Mouse (Mus musculus): ENCODE results near the gene Arhgef11.
A peak's percentile ranks its signal among the peaks of the same experiment; 100 is the strongest.

The Arhgef11 gene

GRCm38 (mm10) chr3:87761408-87762375 is 144.3 kb downstream of the Arhgef11 start:
- DNase-seq (ENCODE audit: low read depth, low spot score), result no peak

- no peak for DNase-seq (ENCODE audit: low read depth, low spot score)
Observed at GRCm38 (mm10) chr3:87763202-87763601, 145.8 kb downstream of the Arhgef11 start.

DNA sequence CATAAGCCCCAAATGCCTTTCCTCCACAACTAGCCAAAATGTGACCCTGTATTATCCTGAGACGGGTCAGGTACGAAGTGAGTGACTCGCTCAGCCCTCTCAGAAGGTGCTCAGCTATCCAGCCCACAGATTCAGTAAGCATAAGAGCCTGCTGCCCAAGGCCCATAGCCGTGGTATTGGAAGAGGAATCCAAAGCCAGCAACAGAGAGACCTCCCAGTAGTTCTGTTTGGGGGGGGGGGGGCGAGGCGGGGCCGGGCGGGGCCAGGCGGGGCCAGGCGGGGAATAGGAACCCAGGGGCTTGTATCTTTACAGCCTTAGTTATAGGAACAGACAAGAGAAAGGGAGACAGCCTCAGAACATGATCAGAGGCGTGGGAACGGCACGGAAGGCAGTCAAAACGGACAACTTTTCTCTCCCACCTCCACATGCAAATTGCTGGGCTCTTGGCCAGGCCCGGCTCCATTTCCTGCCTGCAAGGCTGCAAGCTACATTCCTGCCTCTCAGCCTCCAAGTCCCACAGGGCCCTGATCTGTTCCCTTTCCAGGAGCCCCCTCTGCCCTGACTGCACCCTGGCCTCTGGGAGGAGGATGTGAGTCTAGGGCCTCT is 146.4 kb downstream of the Arhgef11 start:
- no peak for DNase-seq (ENCODE audit: low read depth, low spot score)

DNA sequence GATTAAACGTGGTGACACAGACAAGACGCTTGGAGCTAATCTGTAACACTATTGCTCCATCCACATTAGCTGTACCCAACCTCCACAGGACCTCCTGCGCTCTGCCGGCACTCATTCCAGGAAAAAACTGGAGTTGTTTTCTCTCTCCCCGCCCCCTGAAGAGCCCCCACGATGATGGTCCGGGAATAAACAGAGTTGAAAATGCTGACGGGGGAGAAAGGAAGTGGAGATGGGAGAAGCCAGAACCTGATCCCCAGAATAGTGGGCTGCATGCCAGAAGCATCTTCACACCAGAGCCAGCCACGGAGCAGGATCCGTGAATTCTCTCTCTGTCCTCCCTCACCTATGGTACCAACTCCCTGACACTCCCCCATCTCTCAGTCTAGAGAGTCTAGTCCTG is 147.1 kb downstream of the Arhgef11 start:
- DNase-seq (ENCODE audit: low read depth, low spot score), result no peak

DNA sequence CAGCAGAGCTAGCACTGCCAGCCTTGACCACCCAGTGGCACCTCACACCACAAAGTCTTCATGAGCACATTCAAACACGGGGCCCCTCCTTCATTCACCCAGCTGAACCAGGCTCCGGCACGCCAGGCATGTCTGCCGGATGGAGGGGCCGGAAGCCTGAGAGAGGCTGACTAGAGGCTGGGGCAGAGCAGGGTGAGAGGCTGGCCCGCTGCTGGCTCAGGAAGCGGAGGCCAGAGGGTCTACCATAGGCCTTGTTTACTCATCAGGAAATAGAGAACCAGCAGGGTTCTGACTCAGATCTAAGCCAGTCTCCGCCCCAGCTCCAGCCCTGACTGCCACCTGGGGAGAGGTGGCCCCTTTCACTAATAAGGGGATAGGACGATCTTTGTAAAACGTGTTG is 147.7 kb downstream of the Arhgef11 start:
- no peak for DNase-seq (ENCODE audit: low read depth, low spot score)

DNA sequence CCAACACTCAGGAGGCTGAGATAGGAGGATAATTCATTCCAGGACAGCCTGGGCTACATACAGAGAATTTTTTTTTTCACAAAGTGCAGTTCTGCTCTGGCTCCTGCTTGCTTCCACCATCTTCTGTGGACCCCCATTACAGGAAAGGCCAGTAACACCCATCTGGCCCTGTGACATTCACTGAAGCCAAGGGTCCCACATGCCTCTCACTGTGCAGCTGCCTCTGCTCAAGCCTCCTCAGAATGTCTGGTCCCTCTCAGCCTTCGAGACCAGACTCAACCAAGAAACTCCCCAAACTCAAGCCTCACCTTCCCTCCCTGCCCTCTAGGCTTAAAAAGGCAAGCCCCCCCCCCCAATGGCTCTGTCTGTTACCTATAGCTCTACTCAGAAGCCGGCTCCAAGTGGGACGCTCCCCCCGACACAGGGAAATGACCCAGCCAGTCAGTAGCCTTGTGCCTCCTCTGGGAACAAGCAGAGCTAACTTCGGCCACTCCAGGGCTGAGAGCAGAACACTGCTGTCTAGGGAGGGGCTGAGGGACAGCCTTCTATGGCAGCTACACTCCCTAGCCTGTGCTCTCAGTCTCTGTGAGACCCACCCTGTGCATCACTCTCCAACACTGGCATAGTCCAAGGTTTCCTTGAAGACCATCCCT is 148.4 kb downstream of the Arhgef11 start:
- no peak for DNase-seq (ENCODE audit: low read depth, low spot score)

DNA sequence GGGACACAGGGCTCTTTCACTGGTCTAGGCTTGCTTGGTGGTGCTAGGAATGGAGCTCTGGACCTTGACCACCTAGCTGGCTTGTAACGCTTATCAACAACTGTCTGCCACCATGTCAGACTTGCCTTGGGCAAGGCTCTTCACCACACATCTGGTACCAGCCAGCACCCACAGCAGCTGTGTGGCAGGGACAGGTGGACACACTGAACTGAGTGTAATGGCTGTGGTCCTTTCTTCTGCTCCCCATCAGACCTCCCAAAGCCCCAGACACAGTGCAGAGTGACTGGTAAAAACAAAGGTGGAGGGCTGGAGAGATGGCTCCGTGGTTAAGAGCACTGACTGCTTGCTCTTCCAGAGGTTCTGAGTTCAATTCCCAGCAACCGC is 148.9 kb downstream of the Arhgef11 start:
- DNase-seq (ENCODE audit: low read depth, low spot score), result no peak

DNA sequence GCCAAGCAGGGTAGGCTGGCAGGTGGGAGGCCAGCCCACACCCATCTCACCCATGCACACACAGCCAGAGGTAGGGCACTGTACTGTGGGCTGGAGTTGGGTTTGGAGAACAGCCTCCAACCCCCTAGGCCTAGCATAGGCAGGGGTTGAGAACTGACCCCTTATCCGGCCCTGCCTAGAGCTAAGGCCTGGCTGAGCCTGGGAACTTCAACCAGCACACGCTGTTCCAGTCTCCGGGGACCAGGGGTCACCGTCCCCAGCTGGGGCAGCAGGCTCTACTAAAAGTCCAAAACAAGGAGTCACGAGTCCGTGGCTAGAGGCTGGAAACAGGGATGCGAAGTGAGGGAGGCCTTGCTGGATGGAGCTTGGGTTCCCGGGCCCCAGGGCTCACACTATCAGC is 150.4 kb downstream of the Arhgef11 start:
- DNase-seq (ENCODE audit: low read depth, low spot score), result no peak

DNA sequence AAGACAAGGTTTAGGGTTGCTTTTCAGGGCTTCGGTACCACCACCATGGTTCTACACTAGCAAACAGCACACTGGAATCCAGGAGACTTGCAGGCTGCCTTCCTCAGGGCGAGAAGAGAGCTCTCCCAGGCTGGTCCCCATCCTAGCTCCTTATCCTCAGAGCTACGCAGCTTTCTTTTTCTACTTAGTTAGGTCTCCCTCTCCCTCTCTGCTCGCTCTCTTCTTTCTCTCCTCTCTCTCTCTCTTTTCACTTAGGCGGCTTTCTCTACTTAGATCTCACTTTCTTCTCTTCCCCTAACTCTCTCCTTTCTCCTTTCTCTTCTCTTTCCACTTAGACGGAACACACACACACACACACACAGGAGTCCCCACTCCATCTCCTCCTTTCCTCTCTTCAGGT is 151.1 kb downstream of the Arhgef11 start:
- no peak for DNase-seq (ENCODE audit: low read depth, low spot score)

GRCm38 (mm10) chr3:87768844-87769243 is 151.5 kb downstream of the Arhgef11 start:
- peak; percentile 56 for DNase-seq (ENCODE audit: low read depth, low spot score)

- no peak for DNase-seq (ENCODE audit: low read depth, low spot score)
Observed at GRCm38 (mm10) chr3:87769506-87769905, 152.1 kb downstream of the Arhgef11 start.

- peak; percentile 61 for DNase-seq (ENCODE audit: low read depth, low spot score)
Observed at GRCm38 (mm10) chr3:87770280-87770679, 152.9 kb downstream of the Arhgef11 start.

DNA sequence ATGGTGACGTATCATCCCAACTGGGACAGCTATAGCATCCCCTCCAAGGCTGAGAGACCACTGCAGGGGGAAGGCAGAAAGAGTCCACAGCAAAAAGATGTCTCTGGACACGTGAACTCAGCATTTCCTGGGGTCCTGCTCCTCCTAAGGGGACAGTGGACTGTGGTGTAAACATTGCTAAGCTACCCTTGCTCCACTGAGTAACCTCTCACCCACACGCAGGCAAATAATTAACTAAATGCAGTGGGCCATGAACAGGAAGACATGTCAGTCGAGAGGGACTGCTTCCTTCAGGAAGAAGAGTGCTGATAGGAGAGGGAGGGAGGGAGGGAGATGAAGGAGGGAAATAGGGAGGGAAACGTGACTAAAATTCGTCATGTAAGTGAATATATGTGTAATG is 153.7 kb downstream of the Arhgef11 start:
- no peak for DNase-seq (ENCODE audit: low read depth, low spot score)

- DNase-seq (ENCODE audit: low read depth, low spot score), result no peak
Observed at GRCm38 (mm10) chr3:87778283-87778682, 160.9 kb downstream of the Arhgef11 start.

GRCm38 (mm10) chr3:87779086-87779485 is 161.7 kb downstream of the Arhgef11 start:
- no peak for DNase-seq (ENCODE audit: low read depth, low spot score)

- DNase-seq (ENCODE audit: low read depth, low spot score), result peak; percentile 14
Observed at GRCm38 (mm10) chr3:87783282-87784023, 166.1 kb downstream of the Arhgef11 start.

GRCm38 (mm10) chr3:87785156-87785555 is 167.8 kb downstream of the Arhgef11 start:
- DNase-seq (ENCODE audit: low read depth, low spot score), result no peak

DNA sequence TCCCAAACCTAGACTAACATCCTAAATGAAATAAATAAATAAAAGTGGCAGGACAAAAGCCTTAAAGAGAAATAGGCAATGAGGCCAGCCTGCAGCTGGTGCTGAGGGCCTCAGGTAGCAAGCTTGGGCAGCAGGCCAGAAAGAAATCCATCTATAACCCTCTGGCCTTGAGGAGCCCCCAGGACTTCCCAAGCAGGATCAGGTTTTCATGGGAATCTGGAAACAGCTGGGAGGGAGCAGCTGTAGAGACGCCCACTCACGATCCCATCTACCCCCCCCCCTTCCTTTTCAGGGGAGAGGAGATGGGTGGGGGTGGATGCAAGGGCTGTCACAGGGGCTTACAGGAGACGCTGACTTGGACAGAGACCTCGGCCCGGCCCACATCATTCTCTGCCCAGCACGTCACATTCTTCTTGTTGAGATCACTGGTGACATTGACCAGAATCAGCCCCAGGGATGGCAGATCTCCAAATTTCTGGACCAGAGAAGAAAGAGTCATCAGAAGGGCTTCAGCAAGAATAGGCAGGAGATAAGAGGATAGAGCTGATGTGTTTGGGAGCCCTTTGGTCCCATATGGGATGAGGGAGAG is 168.4 kb downstream of the Arhgef11 start:
- no peak for DNase-seq (ENCODE audit: low read depth, low spot score)

Data from ES-CJ7 (cell line).